Mouse (Mus musculus) hematopoietic multipotent progenitor cell, adult 10-12 weeks (in vitro differentiated cells): ENCODE measurements around the gene Spata32. TPM values are rescaled to one million over a fixed set of nuclear protein-coding genes. Genes with fewer than 3 reads are reported as not detected.

Source experiments
- polyA plus RNA-seq: library from polyadenylated mRNA; stranded (reverse); fragments of >175 nt; gene quantifications from 2 replicates; pipeline ENCODE4 v1.2.3, GENCODE M21; 2012; ENCODE audit warnings: low replicate concordance

The Spata32 gene
- 0.18 TPM in 1 of 2 replicates, not detected in the other for polyA plus RNA-seq

GRCm38 (mm10) chr11:103217790-103218516, at the start of gene Spata32:
TSS of gene Spata32 (minus strand) at chr11:103218432.

GRCm38 (mm10) chr11:103267346-103268219, 49.4 kb upstream of the Spata32 start, which contains the start of gene Map3k14:
TSS of gene Map3k14 (minus strand) at chr11:103267472.

GRCm38 (mm10) chr11:103208458-103208857, 9.8 kb downstream of the Spata32 start, which contains the start of gene 1700023F06Rik:
TSS of gene 1700023F06Rik (minus strand) at chr11:103208558.

GRCm38 (mm10) chr11:103170494-103171285, 47.5 kb downstream of the Spata32 start, which contains the start of gene Fmnl1:
TSS of gene Fmnl1 (plus strand) at chr11:103171107.

Other genes starting within 250 kb of the Spata32 start
- gene Nmt1, start 190.2 kb downstream of the Spata32 start, polyA plus RNA-seq, result 9.5 and 16.8 TPM in 2 replicates
- 30.8 and 47.5 TPM in 2 replicates for gene Dcakd, start 190.1 kb downstream of the Spata32 start, polyA plus RNA-seq
- 0.15 and 0.18 TPM in 2 replicates for gene Plcd3, start 116.8 kb downstream of the Spata32 start, polyA plus RNA-seq
- gene Acbd4, start 116.8 kb downstream of the Spata32 start, polyA plus RNA-seq, result 60.3 and 69.9 TPM in 2 replicates
- 25.6 and 27.7 TPM in 2 replicates for gene Hexim1, start 102.2 kb downstream of the Spata32 start, polyA plus RNA-seq
- 4.3 and 5.1 TPM in 2 replicates for gene Hexim2, start 86.0 kb downstream of the Spata32 start, polyA plus RNA-seq
- 244 and 485 TPM in 2 replicates for gene Fmnl1, start 47.3 kb downstream of the Spata32 start, polyA plus RNA-seq
- not detected in 2 replicates for gene 1700023F06Rik, start 9.9 kb downstream of the Spata32 start, polyA plus RNA-seq
- gene Map3k14, start 49.0 kb upstream of the Spata32 start, polyA plus RNA-seq, result 44.3 and 54.1 TPM in 2 replicates
- gene Arhgap27, start 145.3 kb upstream of the Spata32 start, polyA plus RNA-seq, result 118 and 227 TPM in 2 replicates
- 34.7 and 35.3 TPM in 2 replicates for gene Plekhm1, start 194.3 kb upstream of the Spata32 start, polyA plus RNA-seq